Mouse (Mus musculus) forebrain, embryonic 10.5 days (tissue): ENCODE results near the gene Farsa. TPM values are rescaled to one million over a fixed set of nuclear protein-coding genes. Genes with fewer than 3 reads are reported as not detected.
"Not testable (repeated sequence)": the region's sequence is repeated elsewhere in the genome, so short reads cannot be mapped to it uniquely, and the experiment has no call there.

ENCODE experiments used
- DNase-seq: peaks from one replicate; pipeline ENCODE4 v3.0.0-alpha.2; 2017; ENCODE audit warnings: low spot score; ENCODE audit errors: extremely low spot score
- H3K27ac ChIP-seq: fragments of 300-500 bp; sonication (generic); 2 replicates; pipeline ENCODE4 v1.5.1; 2016; ENCODE audit warnings: mild to moderate bottlenecking
- H3K27me3 ChIP-seq: fragments of 300-500 bp; sonication (generic); 2 replicates; pipeline ENCODE4 v1.6.1; 2016; ENCODE audit warnings: mild to moderate bottlenecking; ENCODE audit not compliant: poor library complexity, severe bottlenecking
- H3K36me3 ChIP-seq: fragments of 300-500 bp; sonication (generic); replicated peaks from 2 replicates; pipeline ENCODE4 v1.6.1; 2016; ENCODE audit warnings: mild to moderate bottlenecking, moderate library complexity
- H3K4me1 ChIP-seq: fragments of 300-500 bp; sonication (generic); 2 replicates; pipeline ENCODE4 v1.6.1; 2016
- H3K4me3 ChIP-seq: fragments of 300-500 bp; sonication (generic); 2 replicates; pipeline ENCODE4 v1.5.1; 2016; ENCODE audit warnings: mild to moderate bottlenecking, moderate library complexity
- H3K9me3 ChIP-seq: fragments of 300-500 bp; sonication (generic); 2 replicates; pipeline ENCODE4 v1.6.1; 2016; ENCODE audit warnings: mild to moderate bottlenecking, moderate library complexity
- WGBS: fragments of 180-500 bp; shearing (Covaris S2); methylation state at CpG from one replicate; pipeline ENCODE4 v1.1.7; 2016; 5-methylcytosine and 5-hydroxymethylcytosine counted together
- polyA plus RNA-seq: library from polyadenylated mRNA; unstranded; fragments of >200 nt; fragmentation: Nextera tagmentation; extraction: Ambion mirVana; gene quantifications from 2 replicates; pipeline ENCODE4 v1.2.1, GENCODE M21; 2016

Gene Farsa
- polyA plus RNA-seq, 1 experiment from 2014 or later: 143 TPM

DNA sequence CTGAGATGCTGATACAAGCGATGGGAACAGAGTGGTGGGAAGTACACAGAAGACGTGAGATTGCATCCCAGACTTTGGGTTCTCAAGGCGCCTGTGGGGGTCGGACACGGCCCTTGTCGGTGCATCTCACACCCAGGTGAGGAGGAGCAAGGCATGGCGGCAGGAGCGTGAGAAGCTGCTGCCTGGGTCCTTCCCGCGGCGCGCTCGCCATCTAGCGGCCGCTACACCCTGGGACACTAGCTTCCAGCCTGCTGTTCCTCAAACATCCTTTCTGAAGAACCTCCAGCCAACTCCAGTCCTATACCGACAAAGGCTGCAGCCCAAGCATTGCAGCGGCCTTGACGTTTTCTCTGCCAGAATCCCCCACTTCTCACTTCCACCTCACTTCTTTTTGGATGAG, 33.1 kb upstream of the Farsa start:
- H3K9me3 ChIP-seq: no peaks in the 10 kb centered on the region
- peaks cover 23% of the 10 kb centered on the region for H3K27me3 ChIP-seq

DNA sequence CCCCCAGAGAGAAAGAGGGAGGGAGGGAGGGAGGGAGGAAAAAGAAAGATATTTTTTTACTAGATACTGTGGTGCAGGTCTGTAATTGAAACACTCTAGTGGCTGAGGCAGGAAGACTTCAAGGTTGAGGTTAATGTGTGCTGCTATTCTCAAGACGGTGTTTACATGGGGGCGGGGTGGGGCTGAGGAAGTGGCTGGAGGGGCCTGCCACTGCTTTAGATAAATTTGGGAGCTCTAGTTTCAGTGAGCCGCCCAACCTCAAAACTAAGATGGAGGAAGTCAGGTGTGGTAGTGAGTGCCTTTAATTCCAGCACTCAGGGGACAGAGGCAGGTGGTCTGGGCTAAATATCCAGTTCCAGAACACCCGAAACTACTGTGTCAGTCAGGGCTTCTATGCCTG, 31.2 kb upstream of the Farsa start:
- no peaks in the 10 kb centered on the region for H3K36me3 ChIP-seq
- H3K4me1 ChIP-seq: peaks cover 17% of the 10 kb centered on the region
- H3K4me3 ChIP-seq: no peak overlapping the region
- peaks cover 23% of the 10 kb centered on the region for H3K27me3 ChIP-seq
- 77% methylated on average over 4 of the region's 4 CpGs for WGBS
- no peak overlapping the region for H3K27ac ChIP-seq
- no peak for DNase-seq
- no peaks in the 10 kb centered on the region for H3K9me3 ChIP-seq

More for the DNA sequence above, 33.1 kb upstream of the Farsa start:
- Histone ChIP-seq H3K4me1 (peaks cover 17% of the 10 kb centered on the region), H3K36me3 (no peaks in the 10 kb centered on the region), H3K27ac (peak overlapping the region; percentile 44; the same call in 1 of the 2 replicates), H3K4me3 (peak overlapping the region; percentile 39)
- DNase-seq: peak; percentile 76
- 1% methylated on average over 18 of the region's 18 CpGs for WGBS

DNA sequence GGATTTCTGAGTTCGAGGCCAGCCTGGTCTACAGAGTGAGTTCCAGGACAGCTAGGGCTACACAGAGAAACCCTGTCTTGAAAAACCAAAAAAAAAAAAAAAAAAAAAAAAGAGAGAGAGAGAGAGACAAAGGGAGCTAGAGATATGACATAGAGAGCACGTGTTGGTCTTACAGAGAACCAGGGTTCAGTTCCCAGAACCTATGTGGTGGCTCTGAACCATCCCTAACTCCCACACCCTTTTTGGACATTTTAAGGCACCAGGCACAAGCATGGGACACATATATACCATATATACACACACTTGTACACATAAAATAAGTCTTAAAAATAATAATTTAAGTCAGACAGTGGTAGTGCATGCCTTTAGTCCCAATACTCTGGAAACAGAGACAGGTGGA, 30.3 kb upstream of the Farsa start:
- H3K4me3 ChIP-seq, DNase-seq, H3K27ac ChIP-seq, H3K9me3 ChIP-seq, H3K36me3 ChIP-seq: not testable (repeated sequence)
- WGBS: 92% methylated on average over 2 of the region's 2 CpGs
- peaks cover 17% of the 10 kb centered on the region for H3K4me1 ChIP-seq
- H3K27me3 ChIP-seq: peaks cover 23% of the 10 kb centered on the region

GRCm38 (mm10) chr8:84831490-84831889, 25.3 kb upstream of the Farsa start, which contains the start of gene Gadd45gip1:
TSS of gene Gadd45gip1 (plus strand) at chr8:84831522.
- peaks cover 32% of the 10 kb centered on the region for H3K36me3 ChIP-seq
- H3K27me3 ChIP-seq: no peaks in the 10 kb centered on the region
- peak within 1 kb of the TSS; percentile 93 for H3K4me3 ChIP-seq
- no peaks in the 10 kb centered on the region for H3K9me3 ChIP-seq
- DNase-seq: no peak
- peak within 1 kb of the TSS; percentile 100 for H3K27ac ChIP-seq
- peaks cover 29% of the 10 kb centered on the region for H3K4me1 ChIP-seq
- 82% methylated on average over 11 of the region's 11 CpGs for WGBS

DNA sequence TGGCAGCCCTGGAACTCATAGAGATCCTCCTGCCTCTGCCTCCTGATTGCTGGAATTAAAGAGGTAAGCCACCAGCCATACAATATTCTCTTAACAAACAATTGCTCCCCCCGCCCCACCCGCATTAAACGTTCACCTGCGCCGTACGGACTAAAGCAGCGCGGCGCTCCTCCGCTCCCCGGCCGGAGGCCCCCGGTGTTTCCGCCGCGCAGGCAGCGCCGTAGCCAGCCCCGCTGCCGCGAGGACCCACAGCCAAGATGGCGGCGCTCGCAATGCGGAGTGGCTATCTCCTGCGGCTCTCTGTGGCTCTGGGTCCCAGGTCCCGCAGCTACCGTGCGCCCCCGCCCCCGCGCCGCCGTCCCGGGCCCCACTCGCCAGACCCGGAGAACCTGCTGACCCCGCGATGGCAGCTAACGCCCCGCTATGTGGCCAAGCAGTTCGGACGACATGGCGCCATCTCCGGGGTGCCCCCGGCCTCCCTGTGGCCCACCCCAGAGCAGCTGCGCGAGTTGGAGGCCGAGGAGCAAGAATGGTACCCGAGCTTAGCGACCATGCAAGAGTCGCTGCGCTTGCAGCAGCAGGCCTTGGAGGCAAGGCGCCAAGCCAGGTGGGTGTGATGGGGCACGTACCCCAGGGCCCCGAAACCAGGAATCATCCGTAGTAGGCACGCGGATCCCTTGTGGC, 24.6 kb upstream of the Farsa start:
- Histone ChIP-seq H3K4me1 (peaks cover 34% of the 10 kb centered on the region), H3K27ac (peak overlapping the region; percentile 100), H3K36me3 (peaks cover 39% of the 10 kb centered on the region), H3K9me3 (no peaks in the 10 kb centered on the region), H3K27me3 (no peaks in the 10 kb centered on the region), H3K4me3 (peak overlapping the region; percentile 93)
- peak; percentile 83 for DNase-seq
- WGBS: 1% methylated on average over 59 of the region's 59 CpGs

GRCm38 (mm10) chr8:84832759-84833742, 23.7 kb upstream of the Farsa start:
- H3K27ac ChIP-seq: peak overlapping the region; percentile 100
- H3K27me3 ChIP-seq: no peaks in the 10 kb centered on the region
- peaks cover 48% of the 10 kb centered on the region for H3K36me3 ChIP-seq
- 74% methylated on average over 10 of the region's 10 CpGs for WGBS
- H3K9me3 ChIP-seq: no peaks in the 10 kb centered on the region
- no peak for DNase-seq
- H3K4me3 ChIP-seq: peak overlapping the region; percentile 93
- peaks cover 43% of the 10 kb centered on the region for H3K4me1 ChIP-seq

DNA sequence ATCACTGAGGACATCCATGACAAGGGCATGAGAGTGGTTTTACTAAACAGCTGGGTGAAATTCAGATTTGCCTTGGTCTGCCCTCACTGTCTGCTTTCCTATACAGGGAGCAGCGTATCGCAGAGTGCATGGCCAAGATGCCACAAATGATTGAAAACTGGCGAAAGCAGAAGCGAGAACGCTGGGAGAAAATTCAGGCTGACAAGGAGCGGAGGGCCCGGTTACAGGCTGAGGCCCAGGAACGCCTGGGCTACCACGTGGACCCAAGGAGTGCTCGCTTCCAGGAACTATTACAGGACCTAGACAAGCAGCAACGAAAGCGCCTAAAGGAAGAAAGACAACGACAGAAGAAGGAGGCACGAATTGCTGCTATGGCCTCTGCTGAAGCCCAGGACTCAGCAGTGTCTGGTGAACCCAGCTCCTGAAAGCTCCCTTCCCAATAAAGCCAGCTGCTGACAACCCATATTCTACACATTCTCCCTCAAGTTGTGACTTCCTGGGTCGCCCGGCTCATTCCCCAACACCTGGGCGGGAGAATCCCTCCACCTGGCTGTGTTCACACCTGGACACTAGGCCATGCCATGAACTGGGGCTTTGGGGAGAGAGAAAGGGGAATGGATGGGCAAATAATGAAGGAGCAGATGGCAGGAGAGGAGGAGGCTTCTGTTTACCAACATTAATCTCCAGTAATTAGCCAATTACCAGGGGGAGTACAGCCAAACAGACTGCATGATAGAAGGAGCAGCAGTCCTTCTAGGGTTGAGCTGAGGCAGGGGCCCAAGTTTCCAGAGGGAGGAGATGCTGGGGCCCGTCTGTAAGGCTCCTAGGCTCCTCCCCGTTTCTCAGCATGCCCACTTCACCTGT, 22.6 kb upstream of the Farsa start:
- H3K27ac ChIP-seq: no peak overlapping the region
- 89% methylated on average over 19 of the region's 19 CpGs for WGBS
- H3K4me1 ChIP-seq: peaks cover 55% of the 10 kb centered on the region
- peak overlapping the region; percentile 5; the same call in 1 of the 2 replicates for H3K4me3 ChIP-seq
- DNase-seq: no peak
- peaks cover 60% of the 10 kb centered on the region for H3K36me3 ChIP-seq
- H3K27me3 ChIP-seq: no peaks in the 10 kb centered on the region
- H3K9me3 ChIP-seq: no peaks in the 10 kb centered on the region

- DNase-seq: no peak
- H3K4me3 ChIP-seq: peak overlapping the region; percentile 5; the same call in 1 of the 2 replicates
- no peak overlapping the region for H3K27ac ChIP-seq
- no peaks in the 10 kb centered on the region for H3K27me3 ChIP-seq
- no peaks in the 10 kb centered on the region for H3K9me3 ChIP-seq
- H3K36me3 ChIP-seq: peaks cover 60% of the 10 kb centered on the region
- peaks cover 64% of the 10 kb centered on the region for H3K4me1 ChIP-seq
- WGBS: 85% methylated on average over 10 of the region's 10 CpGs
These were observed 21.6 kb upstream of the Farsa start for GRCm38 (mm10) chr8:84834866-84835855.

GRCm38 (mm10) chr8:84837149-84837911, 19.5 kb upstream of the Farsa start:
- WGBS: 59% methylated on average over 8 of the region's 8 CpGs
- no peak for DNase-seq
- Histone ChIP-seq H3K9me3 (no peaks in the 10 kb centered on the region), H3K4me1 (peaks cover 64% of the 10 kb centered on the region), H3K27me3 (no peaks in the 10 kb centered on the region), H3K27ac (no peak overlapping the region), H3K36me3 (peaks cover 73% of the 10 kb centered on the region), H3K4me3 (0 out of 2 replicates have a peak overlapping the region, but pooled peaks have one; percentile 5)

DNA sequence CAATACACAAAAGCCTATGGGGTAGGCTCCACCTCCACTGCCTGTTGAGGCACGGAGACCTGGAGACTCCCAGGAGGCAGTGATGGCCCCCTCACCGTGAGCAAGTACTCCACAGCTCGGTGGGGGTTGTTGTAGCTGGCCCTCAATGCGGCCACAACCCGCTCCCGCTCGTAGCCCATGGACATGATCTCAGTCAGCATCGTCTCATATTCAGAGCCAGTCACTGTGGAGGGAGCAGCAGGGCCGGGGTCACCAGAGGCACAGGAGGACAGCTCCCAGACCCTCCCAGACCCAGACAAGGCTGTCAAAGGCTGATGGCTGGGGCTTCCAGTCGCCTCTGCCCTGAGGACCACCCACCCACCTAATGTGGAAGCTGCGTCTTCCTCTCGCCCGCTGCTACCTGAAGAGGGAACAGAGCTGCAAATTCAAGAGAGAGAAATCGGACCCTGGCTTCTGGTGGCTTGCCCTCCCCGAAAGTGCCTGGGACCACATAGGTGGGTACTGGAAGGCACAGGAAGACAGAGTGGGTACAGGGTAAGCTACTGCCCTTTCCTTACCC, 18.8 kb upstream of the Farsa start:
- 0 out of 2 replicates have a peak overlapping the region, but pooled peaks have one; percentile 20 for H3K27ac ChIP-seq
- H3K27me3 ChIP-seq: no peaks in the 10 kb centered on the region
- no peaks in the 10 kb centered on the region for H3K9me3 ChIP-seq
- WGBS: 90% methylated on average over 15 of the region's 15 CpGs
- peaks cover 80% of the 10 kb centered on the region for H3K36me3 ChIP-seq
- no peak for DNase-seq
- peaks cover 62% of the 10 kb centered on the region for H3K4me1 ChIP-seq
- peak overlapping the region; percentile 5; the same call in 1 of the 2 replicates for H3K4me3 ChIP-seq
